Mouse (Mus musculus) inflammation-experienced regulatory T-cells, adult 6 months (primary cell): ENCODE results near the gene Rap1gds1. TPM values are rescaled to one million over a fixed set of nuclear protein-coding genes. Genes with fewer than 3 reads are reported as not detected.

ENCODE experiments used
- ATAC-seq: one replicate; pipeline ENCODE4 v1.8.0; 2017
- polyA plus RNA-seq, 3 experiments: library from polyadenylated mRNA; unstranded; fragments of 100-300 nt; shearing (Covaris generic); gene quantifications; one replicate each; pipeline ENCODE4 v1.2.1; 2017

Gene Rap1gds1
- polyA plus RNA-seq, 3 experiments from 2014 or later = 64.8 to 78.6 (median 67.9) TPM

GRCm38 (mm10) chr3:138877741-138878140, 197.3 kb downstream of the Rap1gds1 start:
- peak; percentile 24 for ATAC-seq

DNA sequence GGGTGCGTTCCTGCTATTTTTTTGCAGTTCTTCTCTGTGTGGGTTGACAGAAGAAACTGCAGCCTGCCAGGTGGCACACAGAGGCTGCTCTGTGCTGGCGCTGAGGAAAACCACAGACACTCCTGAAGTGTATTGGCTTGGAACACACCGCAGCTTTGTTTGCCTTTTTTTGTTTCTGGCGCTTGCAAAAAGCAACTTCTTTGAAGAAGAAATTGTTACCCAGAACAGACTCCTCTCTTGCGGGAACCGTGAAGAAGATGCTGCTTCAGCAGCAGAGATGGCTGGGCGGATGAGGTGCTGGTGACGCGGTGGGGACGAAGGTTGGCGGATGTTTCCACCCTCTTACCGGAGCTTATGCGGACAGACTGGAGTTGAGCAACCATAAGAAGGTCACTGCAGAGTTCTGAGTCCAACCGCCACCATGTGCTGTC, 198.1 kb downstream of the Rap1gds1 start:
- peak; percentile 90 for ATAC-seq

- no peak for ATAC-seq
Observed at GRCm38 (mm10) chr3:138876418-138876817, 198.6 kb downstream of the Rap1gds1 start.

- ATAC-seq = no peak
Observed at GRCm38 (mm10) chr3:138875936-138876335, 199.1 kb downstream of the Rap1gds1 start.

Other genes starting within 250 kb of the Rap1gds1 start
- not detected for gene Stpg2, start 130.5 kb upstream of the Rap1gds1 start, polyA plus RNA-seq